Mouse (Mus musculus) hindbrain, embryonic 13.5 days (tissue): ENCODE results near the gene Rbms3. TPM values are rescaled to one million over a fixed set of nuclear protein-coding genes. Genes with fewer than 3 reads are reported as not detected.

ENCODE experiments used
- ATAC-seq: fragments of 200-750 bp; cut with Nextera tagmentation; 2 replicates; pipeline ENCODE4 v1.8.0; 2017; ENCODE audit warnings: moderate TSS enrichment; ENCODE audit not compliant: low FRiP score
- H3K27ac ChIP-seq: fragments of 300-500 bp; sonication (generic); 2 replicates; pipeline ENCODE4 v1.5.1; 2015; ENCODE audit warnings: inconsistent platforms, mild to moderate bottlenecking, moderate library complexity
- H3K27me3 ChIP-seq: fragments of 300-500 bp; sonication (generic); 2 replicates; pipeline ENCODE4 v1.6.1; 2015; ENCODE audit warnings: mild to moderate bottlenecking, inconsistent platforms
- H3K36me3 ChIP-seq: fragments of 300-500 bp; sonication (generic); 2 replicates; pipeline ENCODE4 v1.6.1; 2015; ENCODE audit warnings: mild to moderate bottlenecking, inconsistent platforms
- H3K4me1 ChIP-seq: fragments of 300-500 bp; sonication (generic); replicated peaks from 2 replicates; pipeline ENCODE4 v1.6.1; 2015; ENCODE audit warnings: inconsistent platforms
- H3K4me2 ChIP-seq: fragments of 300-500 bp; sonication (generic); 2 replicates; pipeline ENCODE4 v1.6.1; 2015; ENCODE audit warnings: inconsistent platforms, mild to moderate bottlenecking, moderate library complexity
- H3K4me3 ChIP-seq: fragments of 300-500 bp; sonication (generic); 2 replicates; pipeline ENCODE4 v1.5.1; 2015; ENCODE audit warnings: mild to moderate bottlenecking, inconsistent platforms
- H3K9ac ChIP-seq: fragments of 300-500 bp; sonication (generic); 2 replicates; pipeline ENCODE4 v1.6.1; 2015; ENCODE audit warnings: mild to moderate bottlenecking, inconsistent platforms
- H3K9me3 ChIP-seq: fragments of 300-500 bp; sonication (generic); 2 replicates; pipeline ENCODE4 v1.6.1; 2016; ENCODE audit warnings: inconsistent platforms
- WGBS: fragments of 180-500 bp; shearing (Covaris S2); methylation state at CpG from one replicate; pipeline ENCODE4 v1.1.7; 2015; 5-methylcytosine and 5-hydroxymethylcytosine counted together
- polyA plus RNA-seq: library from polyadenylated mRNA; unstranded; fragments of >200 nt; fragmentation: Nextera tagmentation; extraction: Ambion mirVana; gene quantifications from 2 replicates; pipeline ENCODE4 v1.2.1, GENCODE M21; 2015

The Rbms3 gene
- polyA plus RNA-seq, 1 experiment from 2014 or later: 73.7 TPM

DNA sequence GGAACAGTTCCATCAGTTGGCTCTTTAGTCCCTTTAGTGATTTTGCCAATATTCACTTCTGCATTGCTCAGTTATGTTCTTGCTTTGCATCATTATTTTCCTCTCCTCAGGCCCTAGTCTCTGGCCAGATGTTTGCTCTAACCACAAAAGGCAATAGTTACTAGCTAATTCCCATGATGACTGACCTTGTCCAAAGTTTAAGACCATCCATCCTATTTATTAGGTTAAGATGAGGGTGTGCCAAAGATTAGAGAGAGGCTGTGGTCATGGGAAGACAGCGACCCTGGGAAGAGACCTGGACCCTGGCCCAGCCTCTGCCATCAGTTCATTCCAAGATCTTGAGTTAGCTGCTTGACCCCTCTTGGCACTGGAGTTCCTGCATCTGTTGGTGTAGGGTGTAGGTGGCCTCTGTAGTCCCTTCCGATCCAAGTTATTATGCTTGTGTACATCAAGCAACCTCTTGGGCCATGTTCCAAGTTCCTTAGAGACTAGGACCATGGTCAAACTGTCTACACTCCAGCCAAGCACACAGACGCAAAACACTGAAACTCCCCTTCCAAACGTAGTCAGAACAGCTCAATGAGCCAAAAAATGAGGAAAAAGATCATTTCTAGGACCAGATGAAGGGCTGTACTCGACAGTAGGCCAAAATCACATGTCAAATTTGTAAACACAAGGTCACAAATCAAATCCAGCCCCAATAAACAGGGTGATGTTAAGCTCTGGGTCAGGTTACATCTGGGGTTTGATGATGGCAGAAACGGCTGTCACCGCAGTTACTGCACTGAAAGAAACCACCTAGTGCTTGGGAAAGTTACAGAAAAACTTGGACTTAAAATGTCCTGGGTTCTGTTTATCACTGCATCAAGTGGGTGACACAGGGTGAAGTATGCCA lies 782.2 kb downstream of the Rbms3 start:
- Histone ChIP-seq H3K4me2 (no peak overlapping the region), H3K9me3 (no peaks in the 10 kb centered on the region), H3K27ac (no peak overlapping the region), H3K9ac (no peak overlapping the region), H3K27me3 (no peaks in the 10 kb centered on the region), H3K36me3 (no peaks in the 10 kb centered on the region), H3K4me1 (no peaks in the 10 kb centered on the region), H3K4me3 (no peak overlapping the region)
- ATAC-seq: no peak
- WGBS: 81% methylated on average over 7 of the region's 7 CpGs

DNA sequence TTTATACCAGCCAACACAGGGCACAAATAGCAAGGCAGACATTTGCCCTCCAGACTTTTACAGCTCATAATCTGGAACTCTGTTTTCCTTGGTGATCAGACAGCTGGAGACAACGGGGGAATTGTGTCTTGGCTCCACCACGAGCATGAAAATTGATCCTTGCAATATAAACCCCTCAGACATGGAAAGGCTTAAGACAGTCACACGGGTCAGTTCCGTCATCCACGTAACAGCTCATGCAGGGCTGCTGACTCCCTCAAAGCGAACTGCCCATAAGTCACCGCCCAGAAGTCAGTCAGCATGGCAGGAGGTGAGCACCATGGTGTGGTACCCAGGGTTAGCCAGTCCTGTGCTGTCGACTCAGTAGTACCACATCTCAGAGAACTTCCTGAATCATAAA lies 794.8 kb downstream of the Rbms3 start:
- Histone ChIP-seq H3K4me3 (no peak overlapping the region), H3K4me2 (no peak overlapping the region), H3K36me3 (no peaks in the 10 kb centered on the region), H3K4me1 (peaks cover 15% of the 10 kb centered on the region), H3K27me3 (no peaks in the 10 kb centered on the region), H3K9ac (no peak overlapping the region), H3K9me3 (no peaks in the 10 kb centered on the region), H3K27ac (peak overlapping the region; percentile 66)
- no peak for ATAC-seq
- WGBS: 54% methylated on average over 8 of the region's 8 CpGs

DNA sequence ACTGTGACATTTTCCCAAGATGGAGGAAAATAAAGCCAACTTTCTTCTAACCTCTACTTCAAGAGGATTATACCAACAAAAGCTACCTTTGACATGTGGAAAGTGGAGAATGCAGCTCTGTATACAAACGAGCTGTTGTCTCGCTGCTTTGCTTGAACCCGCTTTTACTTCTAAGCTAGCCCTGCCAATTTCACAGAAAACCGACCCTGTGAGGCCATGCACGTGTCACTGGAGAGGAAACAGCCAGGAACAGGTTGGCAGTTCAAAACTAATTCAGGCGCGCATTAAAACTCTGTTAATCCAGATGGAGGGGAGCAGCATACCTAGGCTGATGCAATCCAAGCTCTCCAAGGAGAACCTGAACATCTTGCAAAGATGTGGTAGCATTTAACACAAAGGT lies 796.0 kb downstream of the Rbms3 start:
- no peaks in the 10 kb centered on the region for H3K36me3 ChIP-seq
- H3K27ac ChIP-seq: no peak overlapping the region
- H3K4me1 ChIP-seq: peaks cover 15% of the 10 kb centered on the region
- H3K27me3 ChIP-seq: no peaks in the 10 kb centered on the region
- H3K4me2 ChIP-seq: no peak overlapping the region
- no peak overlapping the region for H3K9ac ChIP-seq
- H3K9me3 ChIP-seq: no peaks in the 10 kb centered on the region
- WGBS: 76% methylated on average over 7 of the region's 7 CpGs
- no peak for ATAC-seq
- H3K4me3 ChIP-seq: no peak overlapping the region

DNA sequence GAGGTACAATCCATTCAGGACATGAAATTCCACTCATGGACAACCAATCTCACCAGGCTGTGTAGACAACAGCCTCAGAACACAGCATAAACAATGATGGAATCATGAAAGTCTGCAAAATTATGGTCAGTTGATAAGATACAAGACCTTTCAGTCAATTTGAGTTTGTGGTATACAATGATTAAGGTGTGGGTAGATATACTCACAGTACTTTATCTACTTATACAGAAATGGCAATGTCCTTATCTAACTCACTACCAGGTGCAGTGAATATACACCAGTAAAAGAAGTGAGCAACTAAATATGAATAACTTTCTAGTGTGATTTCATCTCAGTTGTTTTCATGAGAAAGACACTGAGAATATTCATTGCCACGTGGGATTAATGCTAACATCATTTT lies 796.9 kb downstream of the Rbms3 start:
- no peak for ATAC-seq
- no peaks in the 10 kb centered on the region for H3K36me3 ChIP-seq
- H3K4me2 ChIP-seq: no peak overlapping the region
- H3K4me3 ChIP-seq: no peak overlapping the region
- H3K27ac ChIP-seq: no peak overlapping the region
- H3K9ac ChIP-seq: no peak overlapping the region
- H3K4me1 ChIP-seq: peaks cover 21% of the 10 kb centered on the region
- 75% methylated on average over 1 of the region's 1 CpGs for WGBS
- H3K27me3 ChIP-seq: no peaks in the 10 kb centered on the region
- H3K9me3 ChIP-seq: no peaks in the 10 kb centered on the region

DNA sequence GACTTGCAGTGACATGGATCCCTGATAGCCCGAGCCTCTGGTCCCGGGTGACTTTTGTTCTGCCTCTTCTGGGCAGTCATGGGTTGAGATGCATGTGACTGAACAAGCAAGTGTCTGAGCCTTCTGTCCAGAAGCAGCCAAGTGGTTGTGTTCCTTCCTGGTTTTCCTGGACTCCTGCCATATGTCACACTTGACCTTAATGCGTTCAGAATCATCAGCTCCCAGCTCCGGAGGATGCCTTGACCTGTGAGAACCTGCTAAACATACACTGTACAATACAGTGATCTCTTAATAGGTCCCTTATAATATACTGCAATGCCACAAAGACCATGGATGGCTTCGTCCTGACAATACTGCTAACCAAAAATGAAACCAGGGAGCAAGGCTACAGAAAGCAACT lies 798.3 kb downstream of the Rbms3 start:
- no peak overlapping the region for H3K9ac ChIP-seq
- no peak overlapping the region for H3K4me3 ChIP-seq
- H3K27ac ChIP-seq: no peak overlapping the region
- no peaks in the 10 kb centered on the region for H3K36me3 ChIP-seq
- WGBS: 89% methylated on average over 5 of the region's 5 CpGs
- no peaks in the 10 kb centered on the region for H3K9me3 ChIP-seq
- H3K27me3 ChIP-seq: no peaks in the 10 kb centered on the region
- ATAC-seq: no peak
- no peak overlapping the region for H3K4me2 ChIP-seq
- H3K4me1 ChIP-seq: peaks cover 20% of the 10 kb centered on the region

DNA sequence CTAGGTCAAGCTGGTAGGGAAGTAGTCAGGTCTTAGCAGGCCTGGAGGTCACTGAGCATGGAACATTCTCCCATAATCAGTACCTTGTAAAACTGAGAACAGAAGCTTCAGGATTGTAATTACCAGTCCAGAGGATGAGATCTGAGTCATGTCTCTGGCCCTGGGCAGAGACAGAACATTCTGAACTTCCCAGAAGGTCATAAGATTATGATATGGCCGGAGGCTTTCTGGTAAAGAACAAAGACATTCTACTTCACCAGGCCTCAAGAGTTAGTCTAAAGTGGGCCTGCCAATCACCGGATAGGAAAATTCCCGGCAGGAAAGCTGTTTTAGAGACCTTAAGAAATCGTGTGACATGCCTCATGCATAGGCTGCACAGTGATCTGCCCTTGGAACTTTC lies 799.8 kb downstream of the Rbms3 start:
- 90% methylated on average over 4 of the region's 4 CpGs for WGBS

DNA sequence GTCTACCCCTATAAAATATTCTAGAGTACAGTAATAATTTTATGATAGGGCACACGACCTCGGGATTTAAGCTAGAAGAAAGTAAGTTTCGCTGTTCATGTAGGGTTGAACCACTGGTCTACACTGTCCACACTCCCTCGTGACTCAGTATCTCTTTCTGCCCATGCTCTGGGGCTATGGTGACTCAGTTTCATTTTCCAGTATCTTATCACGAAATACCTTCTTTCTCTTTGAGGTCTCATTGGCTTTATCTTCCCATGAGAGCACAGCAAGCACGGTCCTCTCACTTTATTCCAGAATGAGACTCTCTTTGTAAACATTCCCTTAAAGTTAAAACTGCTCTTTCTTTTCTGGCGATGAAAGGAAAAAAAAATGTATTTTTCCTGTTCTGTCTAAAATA lies 808.1 kb downstream of the Rbms3 start:
- Histone ChIP-seq H3K9ac (no peak overlapping the region), H3K27me3 (no peaks in the 10 kb centered on the region), H3K36me3 (no peaks in the 10 kb centered on the region; the same call in 1 of the 2 replicates), H3K9me3 (no peaks in the 10 kb centered on the region), H3K27ac (no peak overlapping the region), H3K4me1 (no peaks in the 10 kb centered on the region), H3K4me3 (no peak overlapping the region), H3K4me2 (no peak overlapping the region)
- 91% methylated on average over 7 of the region's 7 CpGs for WGBS
- no peak for ATAC-seq

More for the DNA sequence above, 799.8 kb downstream of the Rbms3 start:
- Histone ChIP-seq H3K9ac (no peak overlapping the region), H3K4me2 (no peak overlapping the region), H3K27ac (no peak overlapping the region), H3K4me1 (peaks cover 9% of the 10 kb centered on the region), H3K4me3 (no peak overlapping the region), H3K27me3 (no peaks in the 10 kb centered on the region), H3K9me3 (no peaks in the 10 kb centered on the region), H3K36me3 (no peaks in the 10 kb centered on the region)
- ATAC-seq: no peak

DNA sequence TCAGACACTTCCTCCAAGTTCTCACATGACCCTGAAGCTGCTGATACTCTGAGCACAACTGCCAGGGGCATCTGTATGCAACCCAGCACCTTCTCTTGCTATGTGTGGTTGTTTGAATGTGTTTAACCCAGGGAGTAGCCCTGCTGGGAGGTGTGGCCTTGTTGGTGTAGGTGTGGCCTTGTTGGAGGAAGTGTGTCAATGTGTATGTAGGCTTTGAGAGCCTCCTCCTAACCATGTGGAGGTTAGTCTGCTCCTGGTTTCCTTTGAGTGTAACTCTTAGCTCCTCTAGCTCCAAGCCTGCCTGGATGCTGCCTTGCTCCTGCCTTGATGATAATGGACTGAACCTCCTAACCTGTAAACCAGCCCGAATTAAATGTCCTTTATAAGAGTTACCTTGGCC lies 812.5 kb downstream of the Rbms3 start:
- no peak overlapping the region for H3K27ac ChIP-seq
- no peaks in the 10 kb centered on the region for H3K36me3 ChIP-seq
- no peak overlapping the region for H3K9ac ChIP-seq
- peaks cover 10% of the 10 kb centered on the region for H3K4me1 ChIP-seq
- ATAC-seq: no peak
- no peaks in the 10 kb centered on the region for H3K27me3 ChIP-seq
- no peaks in the 10 kb centered on the region for H3K9me3 ChIP-seq
- no peak overlapping the region for H3K4me3 ChIP-seq
- 75% methylated on average over 1 of the region's 1 CpGs for WGBS
- no peak overlapping the region for H3K4me2 ChIP-seq

DNA sequence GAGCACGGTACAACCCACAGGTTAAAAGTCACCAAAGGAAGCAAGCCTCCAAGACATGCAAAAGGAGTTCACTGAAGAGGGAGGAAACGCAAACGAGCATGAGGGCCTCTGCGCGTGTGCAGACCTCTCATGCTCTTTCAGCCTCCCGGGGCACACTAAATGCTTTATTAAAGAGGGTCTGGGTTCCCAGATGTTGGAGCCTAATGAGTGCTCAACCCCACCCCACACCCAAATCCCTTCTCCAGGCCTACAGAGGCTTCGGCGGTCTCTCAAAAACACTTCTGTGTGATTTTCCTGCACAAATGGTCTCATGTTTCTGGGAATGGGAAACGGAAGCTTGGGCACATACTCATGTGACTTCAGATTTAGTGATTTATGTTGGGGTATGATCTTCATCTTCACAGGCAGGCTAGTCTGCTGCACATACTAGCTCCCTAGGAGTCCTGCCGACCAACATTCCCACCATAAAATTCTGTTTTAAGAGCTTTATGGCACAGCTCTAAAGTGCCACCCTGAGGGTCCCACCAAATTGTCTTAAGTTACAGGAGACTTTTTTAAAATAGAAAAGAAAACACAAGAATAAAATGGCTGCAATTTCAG lies 815.1 kb downstream of the Rbms3 start:
- no peak for ATAC-seq

DNA sequence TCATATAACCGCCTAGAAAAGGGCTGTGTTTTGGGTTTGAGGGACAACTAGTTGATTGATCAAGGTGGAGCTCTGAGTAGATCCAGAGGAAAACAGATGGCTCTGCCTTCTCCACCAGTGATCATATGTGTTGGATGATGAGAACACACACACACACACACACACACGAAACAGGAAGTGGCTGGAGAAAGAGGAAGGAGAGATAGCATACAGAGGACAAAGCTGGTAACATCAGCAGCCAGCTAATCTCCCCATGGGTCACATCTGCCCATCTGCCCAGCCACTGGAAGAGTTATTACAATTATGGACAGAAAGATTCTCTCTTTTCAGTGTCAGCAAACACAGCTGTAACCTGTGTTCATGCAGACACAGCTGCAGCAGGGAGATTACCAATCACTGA lies 816.3 kb downstream of the Rbms3 start:
- H3K27ac ChIP-seq: peak overlapping the region; percentile 30
- no peaks in the 10 kb centered on the region for H3K36me3 ChIP-seq
- H3K27me3 ChIP-seq: no peaks in the 10 kb centered on the region
- H3K4me1 ChIP-seq: peaks cover 15% of the 10 kb centered on the region
- no peak overlapping the region for H3K9ac ChIP-seq
- H3K9me3 ChIP-seq: no peaks in the 10 kb centered on the region
- H3K4me2 ChIP-seq: no peak overlapping the region
- ATAC-seq: no peak
- WGBS: 72% methylated on average over 2 of the region's 2 CpGs
- no peak overlapping the region for H3K4me3 ChIP-seq

More for the DNA sequence above, 815.1 kb downstream of the Rbms3 start:
- Histone ChIP-seq H3K4me2 (no peak overlapping the region), H3K4me3 (no peak overlapping the region), H3K36me3 (no peaks in the 10 kb centered on the region), H3K27ac (peak overlapping the region; percentile 30; the same call in 1 of the 2 replicates), H3K9ac (no peak overlapping the region), H3K4me1 (peaks cover 10% of the 10 kb centered on the region), H3K27me3 (no peaks in the 10 kb centered on the region), H3K9me3 (no peaks in the 10 kb centered on the region)
- 62% methylated on average over 10 of the region's 10 CpGs for WGBS

DNA sequence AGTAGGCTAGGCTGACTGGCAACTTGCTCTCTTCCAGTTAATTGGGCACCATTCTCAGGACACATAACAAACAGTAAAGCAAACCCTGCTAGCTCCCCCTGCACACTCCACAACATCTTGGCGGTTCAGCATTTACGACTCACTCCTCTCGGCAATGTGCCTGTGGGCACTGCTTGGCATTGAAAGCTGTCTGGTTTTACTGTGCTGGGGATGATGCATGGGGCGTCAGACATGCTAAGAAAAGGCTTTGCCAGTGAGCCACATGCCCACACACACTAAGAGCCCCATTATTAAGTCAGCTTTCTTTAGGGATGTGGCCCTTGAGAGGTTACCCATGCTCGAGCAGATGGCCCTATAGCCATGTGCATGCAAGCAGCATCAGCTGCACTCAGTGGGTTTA lies 820.5 kb downstream of the Rbms3 start:
- Histone ChIP-seq H3K4me3 (no peak overlapping the region), H3K4me2 (no peak overlapping the region), H3K9ac (no peak overlapping the region), H3K9me3 (no peaks in the 10 kb centered on the region), H3K27ac (peak overlapping the region; percentile 26; the same call in 1 of the 2 replicates), H3K27me3 (0 out of 2 replicates have a peak, but pooled peaks cover 3% of the 10 kb centered on the region), H3K4me1 (peaks cover 28% of the 10 kb centered on the region), H3K36me3 (no peaks in the 10 kb centered on the region)
- 0 out of 2 replicates have a peak, but pooled peaks have one; percentile 43 for ATAC-seq
- 75% methylated on average over 5 of the region's 5 CpGs for WGBS

DNA sequence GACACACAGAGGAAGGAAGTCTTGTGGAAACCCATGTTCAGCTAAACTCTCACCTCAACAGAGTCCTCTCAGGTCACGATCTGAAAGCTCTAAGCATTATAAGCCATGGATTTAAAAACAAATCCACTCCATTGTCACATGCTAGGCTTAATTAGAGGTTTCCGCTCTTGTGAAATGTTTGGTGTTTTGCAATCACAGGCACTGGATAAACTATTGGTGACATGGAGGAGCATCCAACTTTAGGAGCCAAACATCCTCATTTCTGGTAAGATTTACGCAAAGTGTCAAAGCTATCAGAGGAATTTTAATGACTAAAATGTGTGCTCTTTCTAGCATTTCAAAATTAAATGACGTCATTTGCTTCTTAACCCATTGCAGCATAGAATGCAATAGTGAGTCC lies 821.3 kb downstream of the Rbms3 start:
- Histone ChIP-seq H3K9ac (no peak overlapping the region), H3K27ac (peak overlapping the region; percentile 75; the same call in 1 of the 2 replicates), H3K36me3 (no peaks in the 10 kb centered on the region), H3K4me3 (no peak overlapping the region), H3K4me2 (no peak overlapping the region), H3K27me3 (0 out of 2 replicates have a peak, but pooled peaks cover 3% of the 10 kb centered on the region), H3K4me1 (peaks cover 25% of the 10 kb centered on the region), H3K9me3 (no peaks in the 10 kb centered on the region)
- 84% methylated on average over 4 of the region's 4 CpGs for WGBS
- ATAC-seq: no peak
